Mouse (Mus musculus) T-cell, adult 66 days (primary cell): ENCODE measurements around the gene Tmem50a. TPM values are rescaled to one million over a fixed set of nuclear protein-coding genes. Genes with fewer than 3 reads are reported as not detected.

Source experiments
- total RNA-seq, 2 experiments: library from RNA; stranded (reverse); gene quantifications; 3 replicates in 1 of 2; 4 replicates in 1 of 2; pipeline ENCODE4 v1.2.4; 2023

Gene Tmem50a
- 100 to 1,000 TPM; 153 to 173 TPM for total RNA-seq

GRCm38 (mm10) chr4:134914864-134915209 lies at the start of gene Tmem50a:
TSS of gene Tmem50a (minus strand) at chr4:134915024.

GRCm38 (mm10) chr4:134930684-134931481 lies 16.1 kb upstream of the Tmem50a start, which contains the start of gene Syf2:
TSS of gene Syf2 (plus strand) at chr4:134930898.

GRCm38 (mm10) chr4:134923258-134924018 lies 8.6 kb upstream of the Tmem50a start, which contains the start of gene Rsrp1:
TSS of gene Rsrp1 (plus strand) at chr4:134923592.

GRCm38 (mm10) chr4:134863937-134864729 lies 50.7 kb downstream of the Tmem50a start, which contains the start of gene Rhd:
TSS of gene Rhd (plus strand) at chr4:134864536.

GRCm38 (mm10) chr4:134853259-134853636 lies 61.6 kb downstream of the Tmem50a start, which contains the start of gene Maco1:
TSS of gene Maco1 (minus strand) at chr4:134853345.

Other genes with a start within 250 kb of the Tmem50a start
- gene Man1c1, start 210.7 kb downstream of the Tmem50a start, total RNA-seq = 1 to 10 TPM; 7.4 to 8.1 TPM
- gene Ldlrap1, start 147.0 kb downstream of the Tmem50a start, total RNA-seq = 10 to 100 TPM; 96.2 to 99.9 TPM
- 10 to 100 TPM; 25.4 to 30.3 TPM for gene Maco1, start 61.7 kb downstream of the Tmem50a start, total RNA-seq
- gene Rhd, start 50.5 kb downstream of the Tmem50a start, total RNA-seq = not detected
- gene Rsrp1, start 8.6 kb upstream of the Tmem50a start, total RNA-seq = 100 to 1,000 TPM; 460 to 555 TPM
- 100 to 1,000 TPM; 209 to 226 TPM for gene Syf2, start 15.9 kb upstream of the Tmem50a start, total RNA-seq
- 100 to 1,000 TPM; 161 to 174 TPM for gene Runx3, start 205.6 kb upstream of the Tmem50a start, total RNA-seq